Mouse (Mus musculus): ENCODE data around the gene Cox11. TPM values are rescaled to one million over a fixed set of nuclear protein-coding genes. Genes with fewer than 3 reads are reported as not detected.

Gene Cox11
- 30.9 TPM for polyA plus RNA-seq (2017; shearing (Covaris generic))

DNA sequence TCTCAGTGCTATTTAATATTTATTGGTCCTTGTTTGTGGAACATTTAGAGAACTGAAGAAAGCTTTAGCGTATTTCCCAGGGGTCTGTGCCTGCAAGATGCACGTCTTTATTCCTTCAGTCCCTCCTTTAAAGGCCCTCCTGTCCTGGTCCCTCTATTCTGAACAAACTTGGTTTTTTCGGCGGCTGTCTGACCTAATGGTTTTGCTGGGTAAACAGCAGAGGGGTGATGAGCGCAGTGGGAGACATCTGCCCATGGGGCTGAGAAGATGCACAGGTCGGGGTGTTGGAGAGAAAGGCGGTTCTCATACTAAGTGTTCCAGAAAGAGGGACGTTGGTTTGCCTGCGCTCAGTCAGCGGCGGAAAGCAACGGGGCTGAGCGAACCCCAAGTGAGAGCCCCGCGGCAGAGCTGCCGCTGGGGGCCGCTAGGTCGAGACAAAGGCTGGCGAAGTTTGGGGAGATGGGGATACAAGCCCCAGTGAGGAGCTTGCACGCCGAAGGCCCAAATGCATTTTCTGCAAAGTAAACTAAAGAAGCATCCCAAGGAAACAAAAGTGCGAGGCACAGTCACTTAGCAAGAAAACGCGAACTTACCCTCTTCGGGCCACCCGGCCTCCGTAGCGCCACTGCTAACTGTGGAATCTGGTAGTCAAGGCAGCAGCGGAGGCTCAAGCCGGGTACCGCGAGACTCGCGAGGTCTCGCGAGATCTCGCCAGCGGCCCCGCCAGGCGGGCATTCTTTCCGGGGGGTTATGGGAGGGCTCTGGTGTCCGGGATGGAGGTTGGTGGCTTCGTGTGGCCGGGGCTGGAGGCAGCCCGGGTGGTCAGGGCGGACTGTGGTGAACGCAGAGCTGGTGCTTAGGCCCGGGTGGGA is at the start of gene Cox11, which contains the start of gene Stxbp4:
Gene Cox11 (plus strand): TSS at position 734 of the 872 bp plus-strand sequence.
Gene Stxbp4 (minus strand): TSS at position 645 of the 872 bp plus-strand sequence.

GRCm38 (mm10) chr11:90687460-90688416 is 49.8 kb downstream of the Cox11 start, which contains the start of gene Tom1l1:
TSS of gene Tom1l1 (minus strand) at chr11:90688366.

Other genes with a start within 250 kb of the Cox11 start
- gene Hlf, start 247.3 kb upstream of the Cox11 start, polyA plus RNA-seq (2017; shearing (Covaris generic)) = 0.37 TPM
- gene Stxbp4, start 89 bp upstream of the Cox11 start, polyA plus RNA-seq (2017; shearing (Covaris generic)) = 3.7 TPM
- 1.9 TPM for gene Tom1l1, start 50.2 kb downstream of the Cox11 start, polyA plus RNA-seq (2017; shearing (Covaris generic))